Mouse (Mus musculus) kidney, postnatal 36 days (tissue): ENCODE results near the gene Dkk3.
A peak's percentile ranks its signal among the peaks of the same experiment; 100 is the strongest.
"Not testable (repeated sequence)": the region's sequence is repeated elsewhere in the genome, so short reads cannot be mapped to it uniquely, and the experiment has no call there.

Experiments
- DNase-seq, 2 experiments: peaks; one replicate each; pipeline ENCODE4 v3.0.0; 2021 to 2022; ENCODE audit warnings: mixed read lengths in 2 of 2

Gene Dkk3

GRCm38 (mm10) chr7:112165593-112165992 is 6.7 kb upstream of the Dkk3 start:
- DNase-seq, result no peak

DNA sequence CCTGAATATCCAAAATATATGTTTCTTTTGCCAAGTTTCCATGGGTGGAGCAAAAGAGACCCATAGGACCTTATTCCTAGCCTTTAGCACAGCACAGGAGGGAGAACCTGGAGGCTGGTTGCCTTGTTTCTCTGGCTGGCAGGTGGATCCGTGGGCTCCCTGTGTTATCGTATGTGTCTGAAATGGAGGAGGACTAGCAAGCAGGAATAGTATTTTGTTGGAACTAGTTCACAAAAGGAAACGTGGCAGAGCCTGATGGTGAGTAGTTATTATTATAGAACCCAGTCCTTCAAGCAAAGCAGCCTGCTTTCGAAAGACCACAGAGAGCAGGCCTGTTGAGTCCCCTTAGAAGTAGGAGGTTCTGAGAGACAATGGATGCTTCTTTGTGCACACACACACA is 6.2 kb upstream of the Dkk3 start:
- not testable (repeated sequence) for DNase-seq

- DNase-seq, result no peak
Observed at GRCm38 (mm10) chr7:112164430-112164829, 5.6 kb upstream of the Dkk3 start.

DNA sequence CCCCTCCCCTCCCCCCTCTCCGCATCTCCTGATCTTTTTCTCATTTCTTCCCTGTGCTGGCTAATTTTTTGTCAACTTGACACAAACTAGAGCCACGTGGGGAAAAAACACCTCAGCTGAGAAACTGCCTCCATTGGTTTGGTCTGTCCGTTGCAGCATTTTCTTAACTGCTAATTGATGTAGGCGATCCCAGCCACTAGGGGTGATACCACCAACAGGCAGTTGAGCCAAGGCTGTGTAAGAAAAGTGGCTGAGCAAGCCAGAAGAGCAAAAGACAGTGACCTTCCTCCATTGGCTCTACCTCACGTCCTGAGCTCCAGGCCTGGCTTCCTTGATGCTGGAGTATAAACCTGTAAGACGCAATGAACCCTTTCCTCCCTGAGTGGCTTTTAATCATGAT is 978 bp upstream of the Dkk3 start:
- no peak for DNase-seq

DNA sequence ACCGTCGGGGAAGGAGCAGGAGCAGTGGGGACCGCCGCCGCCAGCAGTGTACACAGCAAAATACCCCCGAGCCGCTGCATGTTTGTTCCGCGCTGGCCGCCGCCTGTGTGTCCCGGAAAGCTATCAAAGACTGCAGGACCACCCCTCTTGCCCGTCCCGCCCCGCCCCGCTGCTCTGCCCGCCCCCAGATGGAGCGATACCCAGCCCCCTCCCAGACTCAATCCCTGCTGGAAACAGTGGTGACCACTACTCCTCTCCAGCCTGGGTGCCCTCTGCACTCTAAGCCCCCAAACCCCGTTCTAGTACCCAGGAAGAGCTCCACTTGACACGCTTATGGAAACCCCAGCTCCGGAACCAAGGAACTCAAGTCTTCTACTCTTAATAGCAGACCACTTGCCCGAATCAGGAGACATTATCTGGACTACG is 528 bp downstream of the Dkk3 start:
- DNase-seq, result peak; percentile 25 to 33

DNA sequence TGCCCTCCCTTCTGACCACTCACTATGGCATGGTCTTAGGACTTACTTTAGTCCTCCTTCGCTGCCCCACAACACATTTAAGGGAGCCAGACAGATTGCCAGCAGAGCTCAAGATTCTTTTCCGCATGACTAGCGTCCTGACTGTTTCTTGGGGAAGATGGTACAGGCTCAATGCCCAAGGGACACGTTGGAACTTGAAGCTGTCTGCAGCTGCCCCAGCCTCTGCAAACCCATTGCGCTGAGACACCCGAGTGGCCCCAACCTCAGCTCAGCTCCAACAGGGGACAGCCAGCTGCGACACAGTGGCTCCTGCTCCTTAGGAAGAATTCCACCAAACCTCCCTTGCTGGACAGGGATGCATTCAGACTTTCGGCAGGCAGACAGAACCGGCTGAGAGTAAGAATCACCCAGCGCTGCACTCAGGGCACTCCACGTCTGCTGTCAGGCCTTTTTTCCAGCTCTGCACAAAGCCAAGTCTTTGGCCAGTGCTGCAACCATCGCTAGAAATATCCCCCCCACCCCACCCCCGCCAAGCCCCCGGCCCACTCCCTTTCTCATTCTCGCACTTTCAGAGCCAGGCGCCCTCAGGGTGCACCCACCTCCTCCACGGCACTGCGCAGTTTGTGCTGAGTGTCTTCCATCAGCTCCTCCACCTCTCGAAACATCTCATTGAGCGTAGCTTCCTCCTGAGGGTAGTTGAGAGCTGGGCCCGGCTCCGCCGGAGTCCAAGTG is 1.1 kb downstream of the Dkk3 start:
- peak; percentile 29 to 32 for DNase-seq

GRCm38 (mm10) chr7:112155194-112155593 is 3.7 kb downstream of the Dkk3 start:
- DNase-seq, result peak; percentile 5 to 26

GRCm38 (mm10) chr7:112154445-112154844 is 4.4 kb downstream of the Dkk3 start:
- no peak for DNase-seq

DNA sequence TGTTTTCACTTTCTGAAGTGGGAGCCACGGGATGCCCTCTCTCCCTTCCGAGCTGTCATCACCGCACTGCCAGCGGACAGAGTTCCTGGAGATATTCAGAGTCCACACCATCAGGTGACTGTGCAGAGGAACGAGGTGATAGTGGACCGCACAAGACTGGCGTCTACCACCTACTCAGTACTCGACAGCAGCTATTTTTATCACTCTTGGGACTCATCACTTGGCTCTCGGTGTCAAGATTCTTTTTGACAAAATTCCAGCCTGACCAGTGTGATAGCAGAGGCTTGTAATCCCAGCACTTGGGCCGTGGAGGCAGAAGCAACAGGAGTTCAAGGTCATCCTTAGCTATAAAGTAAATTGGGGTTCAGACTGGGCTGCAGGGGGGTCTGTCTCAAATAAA is 9.7 kb downstream of the Dkk3 start:
- DNase-seq, result no peak

DNA sequence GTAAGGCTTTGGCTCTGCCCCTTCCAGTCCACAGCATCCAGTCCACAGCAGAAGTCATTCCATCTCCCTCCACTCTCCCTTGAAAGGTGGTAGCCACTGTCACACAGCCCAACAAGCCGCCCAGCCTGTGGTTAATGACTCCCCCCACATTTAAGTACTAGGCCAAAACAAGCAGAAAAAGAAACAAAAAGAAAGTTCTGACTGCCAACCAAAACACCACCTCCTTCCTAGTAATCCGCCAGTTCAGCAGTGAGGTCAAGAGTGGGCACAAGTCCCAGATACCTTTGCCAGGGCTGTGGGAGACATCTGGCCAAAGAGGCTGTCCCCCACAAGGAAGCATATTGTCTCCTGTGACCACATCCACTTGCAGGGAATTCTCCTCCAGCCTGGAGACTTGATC is 10.9 kb downstream of the Dkk3 start:
- peak; percentile 42 to 54 for DNase-seq

- no peak for DNase-seq
Observed at GRCm38 (mm10) chr7:112144646-112145179, 14.1 kb downstream of the Dkk3 start.

GRCm38 (mm10) chr7:112143978-112144377 is 14.9 kb downstream of the Dkk3 start:
- peak in 1 of 2 experiments; percentile 55 for DNase-seq

DNA sequence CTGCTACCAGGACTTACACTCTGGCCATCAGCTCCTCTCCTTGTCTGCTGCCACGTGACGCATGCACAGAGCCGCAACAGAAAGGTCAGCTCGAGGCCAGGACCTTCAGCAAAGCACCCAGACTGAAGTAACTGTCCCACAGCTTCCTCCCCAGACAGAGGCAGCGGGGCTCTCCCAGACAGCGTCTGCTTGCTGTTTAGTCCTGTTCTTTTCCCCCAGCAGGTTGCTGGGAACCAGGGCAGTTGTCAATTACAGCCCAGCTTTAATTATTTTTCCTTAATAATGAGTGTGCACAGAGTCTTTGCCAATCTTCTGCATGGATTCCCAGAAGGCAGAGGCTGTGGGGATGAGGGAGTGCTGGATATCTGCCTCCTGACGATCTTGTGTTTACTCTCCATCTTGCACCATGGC is 15.8 kb downstream of the Dkk3 start:
- peak in 1 of 2 experiments; percentile 19 for DNase-seq

- no peak for DNase-seq
Observed at GRCm38 (mm10) chr7:112142616-112143015, 16.2 kb downstream of the Dkk3 start.

GRCm38 (mm10) chr7:112140725-112141124 is 18.1 kb downstream of the Dkk3 start:
- DNase-seq, result no peak

DNA sequence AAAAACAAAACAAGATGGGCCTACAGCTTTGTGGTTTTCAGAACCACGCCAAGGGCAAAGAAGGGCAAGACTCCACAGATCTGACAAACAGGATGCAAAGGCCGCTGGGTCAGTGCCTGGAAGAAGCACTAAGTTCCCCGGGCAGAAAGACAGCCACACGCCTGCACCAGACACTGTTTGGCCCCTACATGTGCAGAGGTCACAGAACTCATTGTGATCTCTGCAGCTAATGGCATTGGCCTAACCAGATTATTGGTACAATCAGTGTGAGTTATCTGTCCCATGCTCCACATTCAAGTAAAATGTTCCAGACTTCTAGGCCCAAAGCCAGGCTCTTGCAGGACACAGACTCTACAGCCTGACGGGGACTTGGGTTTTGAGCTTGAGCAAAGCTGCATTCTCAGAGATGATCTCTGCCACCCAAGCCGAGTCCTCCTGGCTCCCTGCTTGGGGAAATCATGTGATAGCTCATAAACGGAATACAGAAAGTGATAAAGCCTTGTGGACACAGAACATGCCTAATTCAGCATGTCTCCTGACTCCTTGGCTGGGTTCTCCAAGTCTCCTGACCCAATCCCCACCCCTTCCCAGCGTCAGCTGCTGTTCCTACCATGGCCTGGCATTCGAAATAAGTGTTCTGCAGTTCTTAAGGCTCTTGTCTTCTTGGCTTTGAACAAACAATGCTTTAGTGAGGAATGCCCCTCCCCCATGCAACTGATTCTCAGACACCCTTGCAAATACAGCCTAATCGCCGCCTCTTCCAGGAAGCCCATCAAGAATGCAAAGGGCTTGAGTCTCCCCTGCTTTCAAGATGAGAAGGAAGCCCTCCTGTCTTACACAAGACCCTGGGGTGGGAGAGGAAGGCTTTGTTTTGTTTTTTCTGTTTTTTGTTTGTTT is 20.1 kb downstream of the Dkk3 start:
- peak; percentile 59 to 74 for DNase-seq

- no peak for DNase-seq
Observed at GRCm38 (mm10) chr7:112138168-112138508, 20.7 kb downstream of the Dkk3 start.

DNA sequence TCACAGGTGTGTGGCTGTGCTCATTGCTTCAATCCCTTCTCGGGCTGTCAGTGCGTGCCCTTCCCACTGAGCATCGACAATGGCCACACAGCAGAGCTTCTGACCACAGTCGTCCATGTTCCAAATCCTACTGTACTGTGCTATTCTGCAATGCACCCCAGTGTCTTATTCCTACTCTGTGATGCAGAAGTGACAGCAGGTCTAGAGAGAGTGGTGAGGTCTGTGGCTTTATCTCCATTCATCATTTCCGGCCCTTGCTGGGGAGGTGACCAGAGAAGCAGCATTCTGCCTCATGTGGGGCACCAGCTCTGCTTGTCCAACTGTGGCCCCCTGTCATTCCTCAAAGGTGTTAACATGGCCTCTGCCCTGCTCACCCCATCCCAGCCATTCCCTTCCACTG is 22.3 kb downstream of the Dkk3 start:
- no peak for DNase-seq

DNA sequence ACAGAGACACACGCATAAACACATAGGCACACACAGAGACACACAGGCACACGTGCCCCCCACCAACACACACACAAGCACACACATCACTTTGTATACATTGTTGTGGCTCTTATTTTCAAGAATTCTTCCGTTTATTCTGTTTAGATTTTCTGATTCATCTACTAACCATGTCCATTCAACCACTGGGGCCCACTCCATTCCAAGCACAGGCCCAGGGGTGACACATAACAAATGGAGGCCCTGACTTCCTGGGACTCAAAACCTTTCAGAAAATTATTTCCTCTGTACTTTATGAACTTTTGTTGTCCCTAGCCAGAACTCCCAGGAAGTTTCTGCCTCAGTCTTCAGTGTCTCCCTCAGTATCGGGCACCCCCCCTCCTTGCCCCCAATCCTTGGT is 23.7 kb downstream of the Dkk3 start:
- no peak for DNase-seq

GRCm38 (mm10) chr7:112133277-112133676 is 25.6 kb downstream of the Dkk3 start:
- DNase-seq, result no peak

- no peak for DNase-seq
Observed at GRCm38 (mm10) chr7:112132005-112132404, 26.9 kb downstream of the Dkk3 start.

DNA sequence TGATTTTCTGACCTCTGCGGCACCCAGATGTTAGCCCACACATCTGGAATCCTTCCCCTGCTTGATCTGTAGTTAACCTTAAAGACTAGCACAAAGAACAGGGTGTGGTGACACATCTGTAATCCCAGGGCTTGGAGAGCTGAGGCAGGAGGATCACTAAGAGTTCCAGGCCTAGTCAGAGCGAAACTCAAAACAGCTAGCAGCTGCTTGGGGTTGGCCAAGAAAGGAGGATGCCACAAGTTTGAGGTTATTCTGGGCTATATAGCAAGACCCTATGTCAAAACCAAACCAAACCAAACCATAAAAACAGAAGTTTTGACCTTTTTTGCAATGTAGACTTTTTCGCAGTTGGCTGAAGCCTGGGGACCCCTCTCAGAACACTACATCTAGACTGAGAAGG is 28.2 kb downstream of the Dkk3 start:
- no peak for DNase-seq

DNA sequence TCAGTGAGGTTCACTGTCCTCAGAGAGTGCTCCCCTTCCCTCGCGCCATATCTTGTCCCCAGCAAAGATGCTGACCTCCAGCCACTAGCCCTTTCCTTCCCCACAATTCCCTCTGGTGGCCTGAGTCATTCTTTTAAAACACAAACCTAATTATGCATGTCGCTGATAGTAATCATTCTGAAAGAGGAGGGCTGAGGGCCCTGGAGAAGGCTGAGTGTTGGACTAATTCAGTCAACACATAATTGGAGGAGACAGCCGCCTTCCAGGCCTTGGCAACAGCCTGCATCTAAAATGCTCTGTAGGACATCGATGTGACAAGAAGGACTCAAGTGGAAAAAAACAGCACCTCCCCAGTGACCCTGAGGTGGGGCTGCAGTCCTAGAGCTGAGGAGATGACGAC is 29.0 kb downstream of the Dkk3 start:
- DNase-seq, result no peak

DNA sequence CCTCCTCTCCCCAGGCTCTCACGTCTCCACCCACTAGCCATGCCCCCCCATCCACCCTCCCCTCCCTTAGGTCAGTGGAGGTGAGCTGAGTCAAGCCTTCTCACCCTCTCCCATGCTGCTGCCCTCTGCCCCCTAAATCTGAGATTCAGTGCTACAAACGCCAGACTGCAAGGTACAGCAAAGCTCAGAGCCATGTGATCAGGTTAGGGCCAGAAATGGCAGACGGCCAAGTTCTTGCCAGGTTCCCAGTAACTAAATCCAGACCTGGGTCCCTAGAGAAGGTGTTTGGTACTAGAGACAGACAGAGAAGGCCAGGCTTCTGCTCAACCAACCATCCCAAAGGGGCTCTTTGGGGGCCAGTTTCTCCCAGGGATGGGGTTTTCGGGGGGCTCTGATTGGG is 30.0 kb downstream of the Dkk3 start:
- peak; percentile 70 to 73 for DNase-seq
